Mouse (Mus musculus) brown adipose tissue, adult 24 weeks (tissue): ENCODE data around the gene Lias. TPM values are rescaled to one million over a fixed set of nuclear protein-coding genes. Genes with fewer than 3 reads are reported as not detected.

ENCODE experiments used
- H3K27ac ChIP-seq: fragments of 200-500 bp; replicated peaks from 2 replicates; pipeline ENCODE4 v1.5.1; 2012; ENCODE audit warnings: low read depth, mild to moderate bottlenecking, low read length
- H3K4me1 ChIP-seq: fragments of 200-500 bp; 2 replicates; pipeline ENCODE4 v1.6.1; 2012; ENCODE audit warnings: low read length, mixed read lengths; ENCODE audit not compliant: control insufficient read depth, insufficient read depth, insufficient read length
- H3K4me3 ChIP-seq: fragments of 200-500 bp; 2 replicates; pipeline ENCODE4 v1.5.1; 2012; ENCODE audit warnings: low read depth, mild to moderate bottlenecking, low read length, moderate library complexity; ENCODE audit not compliant: insufficient read depth
- polyA plus RNA-seq: library from polyadenylated mRNA; stranded (reverse); fragments of >200 nt; gene quantifications from 2 replicates; pipeline ENCODE4 v1.2.4, GENCODE M21; 2012; ENCODE audit not compliant: missing spikeins, insufficient read depth, insufficient read length

Lias gene
- polyA plus RNA-seq, 1 experiment = 105 TPM

GRCm38 (mm10) chr5:65401251-65401994, 10.1 kb downstream of the Lias start:
- Histone ChIP-seq H3K4me3 (no peak overlapping the region), H3K4me1 (no peaks in the 10 kb centered on the region), H3K27ac (no peak overlapping the region)

- no peaks in the 10 kb centered on the region for H3K4me1 ChIP-seq
- H3K27ac ChIP-seq = no peak overlapping the region
- H3K4me3 ChIP-seq = no peak overlapping the region
Observed at GRCm38 (mm10) chr5:65407989-65408388, 16.7 kb downstream of the Lias start.

GRCm38 (mm10) chr5:65415653-65416458, 24.6 kb downstream of the Lias start:
- no peaks in the 10 kb centered on the region for H3K4me1 ChIP-seq
- H3K27ac ChIP-seq = no peak overlapping the region
- no peak overlapping the region for H3K4me3 ChIP-seq

- Histone ChIP-seq H3K4me3 (no peak overlapping the region), H3K4me1 (no peaks in the 10 kb centered on the region), H3K27ac (no peak overlapping the region)
Observed at GRCm38 (mm10) chr5:65419136-65419535, 27.8 kb downstream of the Lias start.

- Histone ChIP-seq H3K4me1 (no peaks in the 10 kb centered on the region), H3K27ac (no peak overlapping the region)
Observed at GRCm38 (mm10) chr5:65420822-65421221, 29.5 kb downstream of the Lias start.

GRCm38 (mm10) chr5:65422803-65423202, 31.5 kb downstream of the Lias start:
- Histone ChIP-seq H3K4me3 (no peak overlapping the region), H3K27ac (no peak overlapping the region), H3K4me1 (no peaks in the 10 kb centered on the region)

More at GRCm38 (mm10) chr5:65420822-65421221, 29.5 kb downstream of the Lias start:
- H3K4me3 ChIP-seq = no peak overlapping the region

- Histone ChIP-seq H3K27ac (no peak overlapping the region), H3K4me1 (no peaks in the 10 kb centered on the region), H3K4me3 (no peak overlapping the region)
Observed at GRCm38 (mm10) chr5:65424215-65424614, 32.9 kb downstream of the Lias start.

- no peak overlapping the region for H3K27ac ChIP-seq
Observed at GRCm38 (mm10) chr5:65425251-65425650, 34.0 kb downstream of the Lias start.

GRCm38 (mm10) chr5:65428321-65428720, 37.0 kb downstream of the Lias start:
- H3K4me3 ChIP-seq = no peak overlapping the region
- H3K4me1 ChIP-seq = no peaks in the 10 kb centered on the region
- H3K27ac ChIP-seq = no peak overlapping the region

More at GRCm38 (mm10) chr5:65425251-65425650, 34.0 kb downstream of the Lias start:
- H3K4me3 ChIP-seq = no peak overlapping the region
- H3K4me1 ChIP-seq = no peaks in the 10 kb centered on the region

- no peak overlapping the region for H3K27ac ChIP-seq
- no peaks in the 10 kb centered on the region for H3K4me1 ChIP-seq
- no peak overlapping the region for H3K4me3 ChIP-seq
Observed at GRCm38 (mm10) chr5:65429441-65429840, 38.1 kb downstream of the Lias start.

- no peak overlapping the region for H3K27ac ChIP-seq
- H3K4me1 ChIP-seq = peaks cover 3% of the 10 kb centered on the region; the same call in 1 of the 2 replicates
- H3K4me3 ChIP-seq = peak overlapping the region; percentile 95
Observed at GRCm38 (mm10) chr5:65434471-65435362, 43.4 kb downstream of the Lias start.

- Histone ChIP-seq H3K4me1 (peaks cover 3% of the 10 kb centered on the region; the same call in 1 of the 2 replicates), H3K4me3 (peak overlapping the region; percentile 95), H3K27ac (no peak overlapping the region)
Observed at GRCm38 (mm10) chr5:65435363-65435805, 44.1 kb downstream of the Lias start.

- peaks cover 3% of the 10 kb centered on the region; the same call in 1 of the 2 replicates for H3K4me1 ChIP-seq
- peak within 1 kb of the TSS; percentile 95 for H3K4me3 ChIP-seq
- H3K27ac ChIP-seq = peak within 1 kb of the TSS; percentile 72
Observed at GRCm38 (mm10) chr5:65435806-65436561, 44.7 kb downstream of the Lias start, which contains the start of gene Ugdh. Gene Ugdh, minus strand, starts transcription at chr5:65435949.

- H3K27ac ChIP-seq = no peak overlapping the region
Observed at GRCm38 (mm10) chr5:65438041-65438440, 46.7 kb downstream of the Lias start.

More at GRCm38 (mm10) chr5:65438041-65438440, 46.7 kb downstream of the Lias start:
- Histone ChIP-seq H3K4me3 (no peak overlapping the region), H3K4me1 (peaks cover 3% of the 10 kb centered on the region; the same call in 1 of the 2 replicates)
